Mouse (Mus musculus): ENCODE results near the gene Coasy.

DNA sequence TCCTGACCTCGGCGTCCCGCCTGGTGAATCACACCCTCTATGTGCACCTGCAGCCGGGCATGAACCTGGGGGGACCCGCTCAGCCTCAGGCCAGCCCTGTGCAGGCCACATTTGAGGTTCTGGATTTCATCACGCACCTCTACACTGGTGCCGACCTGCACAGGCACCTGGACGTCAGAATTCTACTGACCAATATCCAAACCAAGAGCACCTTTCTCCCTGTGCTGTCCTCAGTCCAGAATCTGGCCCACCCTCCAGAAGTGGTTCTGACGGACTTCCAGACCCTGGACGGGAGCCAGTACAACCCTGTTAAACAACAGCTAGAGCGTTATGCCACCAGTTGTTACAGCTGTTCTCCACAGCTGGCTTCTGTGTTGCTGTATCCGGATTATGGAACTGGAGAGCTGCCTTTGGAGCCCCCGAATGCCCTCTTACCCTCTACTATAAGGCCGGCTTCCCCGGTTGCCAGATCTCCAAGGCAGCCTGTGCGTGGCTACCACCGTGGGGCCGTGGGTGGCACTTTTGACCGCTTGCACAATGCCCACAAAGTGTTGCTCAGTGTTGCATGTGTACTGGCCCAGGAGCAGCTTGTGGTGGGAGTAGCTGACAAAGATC, 825 bp downstream of the Coasy start:
- no peak for TF ChIP-seq POLR2A (IDR thresholded peaks at IDR 0.05; ENCODE audit: insufficient read depth, low read depth, low read length)
- no peak for TF ChIP-seq CTCF (IDR thresholded peaks at IDR 0.05; ENCODE audit: insufficient read depth, low read depth, low read length)
